Mouse (Mus musculus) gastrocnemius, adult 8-10 months (tissue): ENCODE measurements around the gene Mfsd4b4. TPM values are rescaled to one million over a fixed set of nuclear protein-coding genes. Genes with fewer than 3 reads are reported as not detected.
"Not testable (repeated sequence)": the region's sequence is repeated elsewhere in the genome, so short reads cannot be mapped to it uniquely, and the experiment has no call there.

Experiments
- DNase-seq, 2 experiments: peaks; one replicate each; pipeline ENCODE4 v3.0.0; 2022; ENCODE audit warnings: low spot score in 2 of 2
- total RNA-seq, 4 experiments: library from RNA; stranded (reverse); gene quantifications; 2 replicates each; pipeline ENCODE4 v1.2.4; 2022

Mfsd4b4 gene
- 1 to 10 TPM; 2.8 to 3.5 (median 2.9) TPM for total RNA-seq

- peak; percentile 74 to 82 for DNase-seq
Observed at GRCm38 (mm10) chr10:39898874-39899371, at the start of gene Mfsd4b4. Mfsd4b4 (minus strand) TSS chr10:39899238.

DNA sequence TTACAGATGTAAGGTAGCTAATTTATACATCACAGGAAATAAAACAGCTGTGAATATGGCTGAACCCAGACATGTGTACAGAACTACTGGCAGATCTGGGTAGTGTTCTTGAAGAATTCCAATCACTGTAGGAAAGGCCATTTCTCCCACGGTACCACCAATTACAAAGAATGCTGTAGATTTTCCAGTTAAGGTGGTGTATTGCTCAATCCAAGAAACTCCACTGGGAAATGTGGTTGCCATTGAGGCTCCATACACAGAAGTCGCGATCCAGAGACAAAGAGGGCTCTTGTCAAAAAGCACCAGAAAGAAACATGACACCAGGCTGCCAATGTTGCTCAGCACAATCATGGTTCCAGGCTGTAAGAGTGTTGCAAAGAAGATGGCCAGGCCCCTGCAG is 48.2 kb upstream of the Mfsd4b4 start:
- DNase-seq, result not testable (repeated sequence)

DNA sequence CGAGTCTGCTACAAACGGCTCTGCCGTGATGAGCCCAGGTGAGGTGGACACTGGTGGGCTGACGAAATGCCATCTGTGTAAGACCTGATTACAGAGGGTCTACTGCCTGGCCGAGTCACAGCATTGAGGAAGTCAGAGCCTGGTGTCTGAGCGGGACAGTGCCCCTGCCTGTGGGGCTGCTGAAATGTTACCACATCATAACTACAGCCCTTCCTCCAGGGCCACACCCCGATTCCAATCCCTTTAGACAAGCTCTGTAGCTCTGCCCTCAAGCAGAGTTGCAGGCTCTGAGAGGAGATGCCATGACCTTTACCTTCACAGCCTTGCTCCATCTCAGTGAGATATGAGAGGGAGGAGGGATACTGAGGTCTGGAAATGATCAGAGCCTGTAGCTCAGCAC is 37.5 kb upstream of the Mfsd4b4 start:
- no peak for DNase-seq

DNA sequence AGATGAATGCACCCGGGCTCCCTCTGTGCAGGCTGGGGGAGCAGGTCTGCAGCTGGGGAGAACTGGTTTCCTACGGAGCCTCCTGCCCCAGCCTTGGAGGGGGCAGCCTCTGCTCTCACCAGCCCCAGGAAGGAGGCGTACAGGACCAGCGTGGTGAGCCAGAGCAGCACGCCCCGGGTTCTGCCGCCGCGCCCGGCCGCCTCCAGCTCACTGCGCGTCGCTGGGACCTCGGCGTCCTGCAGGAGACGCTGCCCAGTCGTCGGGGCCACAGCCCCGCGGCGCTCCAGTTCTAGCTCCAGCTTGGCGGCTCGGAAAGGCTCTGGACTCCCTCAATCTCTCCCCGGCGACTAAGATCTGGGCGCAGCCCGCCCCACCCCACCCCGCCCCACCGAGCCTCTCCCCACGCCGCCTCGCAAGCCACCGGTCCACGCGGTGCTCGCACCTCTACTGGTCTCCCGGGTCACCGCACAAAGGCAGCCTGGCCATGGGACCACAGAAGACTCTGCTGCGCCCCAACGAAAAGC is 27.6 kb upstream of the Mfsd4b4 start, which contains the start of gene Mfsd4b2:
TSS of gene Mfsd4b2 (minus strand) at position 308 of the 524 bp plus-strand sequence.
- DNase-seq, result no peak

GRCm38 (mm10) chr10:39924556-39924955 is 25.5 kb upstream of the Mfsd4b4 start:
- not testable (repeated sequence) for DNase-seq

DNA sequence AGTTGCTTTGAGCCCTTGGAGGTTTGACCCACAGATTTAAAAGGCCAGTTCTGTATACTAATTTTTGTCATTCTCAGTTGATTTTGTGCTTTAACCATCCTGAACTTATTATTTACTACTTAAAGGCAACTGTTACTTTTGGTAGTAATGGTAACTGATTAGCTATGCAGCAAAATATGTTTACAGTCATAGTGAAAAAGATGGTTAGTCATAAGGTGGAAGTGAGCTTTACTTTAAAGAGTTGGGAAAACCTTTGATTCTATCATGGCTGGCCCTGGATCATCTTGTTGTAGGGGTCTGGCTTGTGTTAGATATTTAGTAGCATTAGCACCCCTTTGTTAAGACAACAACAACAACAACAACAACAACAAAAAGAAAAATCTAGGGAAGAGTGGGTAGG is 13.6 kb upstream of the Mfsd4b4 start:
- DNase-seq, result no peak

GRCm38 (mm10) chr10:39908768-39909441 is 9.9 kb upstream of the Mfsd4b4 start:
- no peak for DNase-seq

DNA sequence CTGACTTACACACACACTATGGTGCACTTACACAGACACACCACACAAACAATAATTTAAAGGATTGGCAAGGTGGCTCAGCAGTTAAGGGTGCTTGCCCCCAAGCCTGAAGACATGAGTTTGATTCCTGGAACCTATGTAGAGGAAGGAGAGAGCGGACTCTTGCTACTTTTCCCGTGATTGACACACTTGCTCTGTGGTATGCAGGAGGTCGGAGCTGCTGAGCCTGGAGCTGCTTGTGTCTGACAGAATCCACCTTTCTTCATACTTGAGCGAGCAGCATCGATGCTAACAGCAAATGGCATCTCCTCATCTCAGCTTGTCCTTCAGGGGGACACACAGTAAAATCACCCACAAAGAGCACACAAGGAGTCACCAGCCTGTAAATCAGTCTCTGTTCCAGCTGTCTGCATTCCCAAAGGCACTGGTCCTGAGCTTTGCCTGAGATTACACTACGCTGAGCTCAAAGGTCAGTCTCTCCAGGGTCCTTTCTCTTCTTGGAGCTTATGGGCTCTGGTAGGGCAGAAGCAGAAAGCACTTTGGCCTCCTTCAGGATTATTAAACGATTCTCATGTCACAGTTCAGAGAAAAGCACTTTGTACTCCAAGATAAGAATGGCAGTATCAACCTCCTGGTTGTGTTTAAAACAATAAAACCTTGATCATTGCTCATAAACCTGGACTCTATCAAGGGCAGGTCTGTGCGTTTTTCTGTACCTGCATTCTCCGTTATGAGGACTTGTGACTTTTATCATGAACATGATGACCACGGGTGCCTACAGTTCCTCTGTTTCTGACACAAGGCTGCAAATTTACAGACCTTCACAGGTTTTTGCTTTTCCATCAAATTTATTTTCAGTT is 8.0 kb upstream of the Mfsd4b4 start:
- no peak for DNase-seq

DNA sequence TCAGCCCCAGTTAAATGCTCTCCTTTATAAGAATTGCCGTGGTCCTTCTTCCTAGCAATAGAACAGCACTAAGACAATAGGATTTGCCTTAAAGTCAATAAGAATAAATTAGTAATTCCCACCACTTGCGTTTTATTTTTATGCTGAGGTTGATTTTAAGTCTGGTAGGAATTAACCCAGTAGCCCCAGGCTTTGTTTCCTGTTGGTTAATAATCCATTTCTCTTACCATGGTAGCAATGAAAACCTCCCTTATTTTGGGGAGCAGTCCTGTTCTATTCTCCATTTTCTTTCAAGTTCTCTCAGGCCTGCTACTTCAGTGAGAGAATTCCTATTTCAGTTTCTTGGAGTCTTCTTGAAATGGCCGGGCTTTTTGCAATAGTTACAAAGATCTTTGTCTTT is 5.2 kb upstream of the Mfsd4b4 start:
- DNase-seq, result no peak

DNA sequence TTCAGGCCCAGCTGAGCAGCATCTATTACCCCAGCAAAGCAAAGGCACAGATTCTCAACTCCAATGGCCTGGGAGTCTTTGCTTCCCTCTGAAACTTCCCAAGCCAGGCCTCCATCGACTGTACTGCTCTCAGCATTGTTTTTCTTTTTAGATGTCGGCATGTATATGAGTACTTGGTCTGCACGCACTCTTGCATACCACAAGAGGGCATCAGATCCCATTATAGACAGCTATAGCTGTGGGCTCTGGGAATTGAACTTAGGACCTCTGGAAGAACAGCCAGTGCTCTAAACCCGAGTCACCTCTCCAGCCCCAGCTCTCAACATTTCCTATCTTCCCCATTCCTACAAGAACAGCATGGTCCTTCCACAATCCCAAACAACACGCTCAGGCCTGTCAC is 2.5 kb downstream of the Mfsd4b4 start:
- DNase-seq, result no peak

DNA sequence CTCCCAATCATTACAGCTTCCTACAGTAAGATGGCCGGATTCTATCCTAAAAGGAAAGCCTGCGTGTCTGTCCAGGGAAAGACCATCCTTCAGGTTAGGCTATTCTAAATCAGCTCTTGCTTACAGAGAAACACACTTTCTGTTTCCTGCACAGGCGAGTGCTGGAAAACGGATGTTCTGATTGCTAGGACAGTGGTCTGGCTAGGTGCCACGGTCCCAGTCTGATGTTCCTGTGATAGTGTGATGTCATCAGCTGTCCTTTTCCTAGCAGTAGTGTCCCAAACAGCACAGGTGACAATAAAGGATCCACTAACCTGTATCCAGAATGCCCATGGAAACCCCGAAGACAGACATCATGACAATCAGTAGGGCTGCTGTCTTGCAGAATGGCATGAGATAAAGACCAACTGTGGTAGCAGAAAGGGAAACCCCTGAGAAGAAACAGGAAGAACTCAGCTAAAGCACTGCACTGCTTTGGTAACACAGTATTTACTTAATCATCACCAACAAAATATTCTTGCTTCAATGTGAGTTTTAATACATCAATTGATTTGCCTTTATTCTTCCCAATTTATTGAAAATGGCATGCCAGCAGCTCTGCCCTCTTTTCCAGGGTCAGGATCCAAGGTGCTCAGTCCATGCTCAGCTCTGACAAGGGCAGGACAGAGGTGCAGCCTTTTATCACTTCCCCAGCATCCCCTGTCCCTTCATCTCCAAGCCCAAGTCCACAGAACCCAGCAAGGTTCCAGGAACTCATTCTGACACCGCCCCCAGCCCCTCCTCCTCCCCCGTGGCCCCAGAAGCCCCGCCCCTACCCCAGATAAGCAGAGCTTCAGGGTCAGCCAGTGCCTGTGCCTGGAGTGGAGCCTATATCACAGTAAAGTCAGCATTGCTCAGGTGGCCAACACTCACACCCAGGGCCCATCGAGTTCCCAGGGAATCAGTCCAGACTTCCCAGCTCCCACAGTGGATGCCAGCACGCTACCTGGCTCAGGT is 5.0 kb downstream of the Mfsd4b4 start:
- no peak for DNase-seq

DNA sequence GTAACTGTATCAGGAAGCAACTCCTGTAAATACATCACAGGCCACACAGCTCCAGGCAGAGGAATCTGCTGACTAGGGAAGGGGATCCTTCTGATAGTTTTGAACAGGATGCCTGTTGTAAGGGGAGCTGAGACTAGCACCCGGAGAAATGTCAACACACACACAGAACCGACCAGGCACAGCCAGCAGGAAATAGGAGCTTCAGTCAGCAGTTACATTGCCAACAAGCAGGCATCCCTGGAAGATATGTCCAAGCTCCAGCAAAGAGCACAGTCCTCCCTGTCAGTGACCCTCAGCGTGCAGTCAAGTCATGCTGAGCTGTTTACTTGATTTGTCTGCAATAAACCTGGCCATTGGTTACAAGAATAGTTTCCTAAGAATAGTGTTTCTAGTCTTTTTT is 10.4 kb downstream of the Mfsd4b4 start:
- peak; percentile 21 to 48 for DNase-seq

GRCm38 (mm10) chr10:39865509-39865908 is 33.5 kb downstream of the Mfsd4b4 start:
- no peak for DNase-seq

- DNase-seq, result no peak
Observed at GRCm38 (mm10) chr10:39842621-39843020, 56.4 kb downstream of the Mfsd4b4 start.

Other genes with a start within 250 kb of the Mfsd4b4 start
- 10 to 100 TPM; 18.1 to 27.9 (median 23.9) TPM for gene Rev3l, start 167.1 kb downstream of the Mfsd4b4 start, total RNA-seq
- gene Mfsd4b2, start 27.7 kb upstream of the Mfsd4b4 start, total RNA-seq, result under 1 TPM in 2 of 4 experiments, not detected in 2; 0.11 to 0.17 TPM
- gene Mfsd4b3, start 60.9 kb upstream of the Mfsd4b4 start, total RNA-seq, result 1 to 10 TPM; 2.7 to 4.1 (median 3.2) TPM
- gene Mfsd4b5, start 87.4 kb upstream of the Mfsd4b4 start, total RNA-seq, result under 1 TPM; 0.17 to 0.54 (median 0.43) TPM
- 1 to 10 TPM; 1.8 to 2.6 (median 2.2) TPM for gene Mfsd4b1, start 126.0 kb upstream of the Mfsd4b4 start, total RNA-seq
- 10 to 100 TPM; 38.7 to 56.1 (median 46.4) TPM for gene Slc16a10, start 243.0 kb upstream of the Mfsd4b4 start, total RNA-seq